Mouse (Mus musculus): ENCODE data around the gene Nfix.

DNA sequence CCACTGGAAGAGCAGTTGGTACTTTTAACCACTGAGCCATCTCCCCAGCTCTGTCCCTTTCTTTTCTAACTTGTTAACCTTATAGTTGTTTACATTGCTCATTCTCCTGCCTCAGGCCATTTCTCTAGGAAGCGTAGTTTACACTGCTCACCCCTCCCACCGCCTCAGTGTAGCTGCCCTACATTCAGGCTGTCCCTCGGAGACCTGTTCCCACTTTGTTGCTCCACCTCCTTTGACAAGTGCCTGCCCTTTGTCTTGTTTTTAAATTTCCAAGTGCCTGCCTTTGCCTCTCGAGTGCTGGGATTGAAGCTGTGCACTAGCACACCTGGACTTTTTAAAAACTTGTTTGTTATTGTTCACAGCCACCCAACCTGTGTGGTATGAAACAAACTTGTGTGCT lies 106.8 kb downstream of the Nfix start:
- no peak for TF ChIP-seq POLR2A (IDR thresholded peaks at IDR 0.05; ENCODE audit: insufficient read depth, low read length)
- TF ChIP-seq CTCF (IDR thresholded peaks at IDR 0.05; ENCODE audit: low read depth, low read length), result no peak
- no peak for TF ChIP-seq EP300 (IDR thresholded peaks at IDR 0.05; ENCODE audit: insufficient read depth, low read depth, low read length)

All from ES-Bruce4 (cell line).